Mouse (Mus musculus) E14TG2a.4 (cell line): ENCODE data around the gene Cir1.

Experiments used
- CTCF ChIP-seq: conservative IDR thresholded peaks from 2 replicates; pipeline ENCODE4 v1.5.1; 2014; ENCODE audit warnings: low read length
- NANOG ChIP-seq: IDR thresholded peaks from 2 replicates; pipeline ENCODE4 v1.6.1; 2014; ENCODE audit warnings: borderline replicate concordance, low read length, mixed read lengths
- POU5F1 ChIP-seq: IDR thresholded peaks from 2 replicates; pipeline ENCODE4 v1.6.1; 2014; ENCODE audit warnings: low read length, borderline replicate concordance

DNA sequence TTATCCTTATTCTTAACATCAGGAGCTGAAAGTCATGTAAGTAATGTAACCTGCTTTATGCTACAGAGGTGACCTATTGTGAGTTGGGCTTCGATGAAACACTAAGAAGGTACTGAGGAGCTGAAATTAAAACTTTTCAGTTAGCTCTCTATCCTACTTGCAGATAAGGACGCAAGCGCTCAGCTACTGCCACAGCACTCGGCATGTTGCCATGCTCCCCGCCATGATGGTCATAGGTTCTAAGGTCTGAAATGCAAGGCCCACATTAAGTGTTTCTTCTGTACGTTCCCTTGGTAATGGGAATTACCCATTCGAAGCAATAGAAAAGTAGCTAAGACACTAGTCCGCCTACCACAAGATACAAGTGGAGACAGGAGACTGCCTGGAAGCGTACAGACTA, 9.8 kb downstream of the Cir1 start:
- TF ChIP-seq CTCF (no peak), POU5F1 (no peak), NANOG (no peak)
